Mouse (Mus musculus): ENCODE data around the gene Pecr. TPM values are rescaled to one million over a fixed set of nuclear protein-coding genes. Genes with fewer than 3 reads are reported as not detected.
A peak's percentile ranks its signal among the peaks of the same experiment; 100 is the strongest.
"Not testable (repeated sequence)": the region's sequence is repeated elsewhere in the genome, so short reads cannot be mapped to it uniquely, and the experiment has no call there.

Gene Pecr
- total and polyA plus RNA-seq, 3 experiments: 17.6 to 24.8 (median 21.3) TPM

- no peak overlapping the region for H3K9ac ChIP-seq (ENCODE audit: insufficient read depth, low read depth)
- H3K4me2 ChIP-seq (ENCODE audit: insufficient read depth, low read depth, poor library complexity, severe bottlenecking): no peak overlapping the region
- no peak for TF ChIP-seq CHD1 (IDR thresholded peaks at IDR 0.05; ENCODE audit: low read depth, low read length)
- no peak for TF ChIP-seq CTCF (conservative IDR thresholded peaks at IDR 0.05 in 1 of 2, IDR thresholded peaks at IDR 0.05 in 1 of 2; ENCODE audit: low read depth in 2 of 2, low read length in 2 of 2)
- TF ChIP-seq NRF1 (IDR thresholded peaks at IDR 0.05; ENCODE audit: low read depth, low read length): no peak
- TF ChIP-seq ZC3H11A (IDR thresholded peaks at IDR 0.05; ENCODE audit: low read depth, low read length): no peak
- TF ChIP-seq PAX5 (IDR thresholded peaks at IDR 0.05; ENCODE audit: low read length): no peak
- no peak for TF ChIP-seq SMC3 (IDR thresholded peaks at IDR 0.05; ENCODE audit: low read depth, low read length)
- TF ChIP-seq UBTF (IDR thresholded peaks at IDR 0.05; ENCODE audit: low read depth, low read length): no peak
- H3K79me2 ChIP-seq (replicated peaks; ENCODE audit: control insufficient read depth, extremely low read depth, insufficient read depth, poor library complexity, severe bottlenecking): no peaks in the 10 kb centered on the region
- H3K27ac ChIP-seq (ENCODE audit: insufficient read depth, low read depth): no peak overlapping the region
- in situ Hi-C loops (cut with MboI; ENCODE audit: low pct_ligation_motif_present, low pct_unique_long_range_greater_than_20kb, low sequenced_read_pairs): no loop called here
- no peaks in the 10 kb centered on the region for H3K9me3 ChIP-seq (replicated peaks; ENCODE audit: low read length)
- H3K27me3 ChIP-seq (replicated peaks): no peaks in the 10 kb centered on the region
- peaks cover 3 to 30% of the 10 kb centered on the region in 2 experiments; a peak in 3 of 4 replicates for H3K4me1 ChIP-seq (ENCODE audit: control insufficient read depth in 1 of 2, insufficient read depth in 2 of 2)
- no peaks in the 10 kb centered on the region for H3K36me3 ChIP-seq (replicated peaks in 1 of 2; ENCODE audit: control insufficient read depth in 1 of 2, insufficient read depth in 1 of 2, low read length in 1 of 2)
- no peak overlapping the region for H3K4me3 ChIP-seq (replicated peaks in 1 of 3; ENCODE audit: low read depth in 2 of 3, low read length in 2 of 3, poor library complexity in 1 of 3)
- dilution Hi-C loops (cut with MboI; ENCODE audit: extremely low pct_ligation_motif_present, extremely low pct_unique_long_range_greater_than_20kb, low sequenced_read_pairs): no loop called here
- DNase-seq (ENCODE audit: extremely low read depth): no peak
These were observed 41.5 kb downstream of the Pecr start for GRCm38 (mm10) chr1:72242581-72243143.

GRCm38 (mm10) chr1:72239113-72239512 lies 45.0 kb downstream of the Pecr start:
- H3K36me3 ChIP-seq (replicated peaks in 1 of 2; ENCODE audit: control insufficient read depth in 1 of 2, insufficient read depth in 1 of 2, low read length in 1 of 2); H3K4me2 ChIP-seq (ENCODE audit: insufficient read depth, low read depth, poor library complexity, severe bottlenecking); DNase-seq (ENCODE audit: extremely low read depth); in situ Hi-C loops (cut with MboI; ENCODE audit: low pct_ligation_motif_present, low pct_unique_long_range_greater_than_20kb, low sequenced_read_pairs); H3K79me2 ChIP-seq (replicated peaks; ENCODE audit: control insufficient read depth, extremely low read depth, insufficient read depth, poor library complexity, severe bottlenecking); H3K9ac ChIP-seq (ENCODE audit: insufficient read depth, low read depth); H3K9me3 ChIP-seq (replicated peaks; ENCODE audit: low read length); dilution Hi-C loops (cut with MboI; ENCODE audit: extremely low pct_ligation_motif_present, extremely low pct_unique_long_range_greater_than_20kb, low sequenced_read_pairs); H3K27ac ChIP-seq (ENCODE audit: insufficient read depth, low read depth); H3K4me3 ChIP-seq (replicated peaks in 1 of 3; ENCODE audit: low read depth in 2 of 3, low read length in 2 of 3, poor library complexity in 1 of 3): not testable (repeated sequence)
- Histone ChIP-seq H3K27me3 (replicated peaks) (peaks cover 16% of the 10 kb centered on the region), H3K4me1 (ENCODE audit: control insufficient read depth in 1 of 2, insufficient read depth in 2 of 2) (peaks cover 3 to 43% of the 10 kb centered on the region in 2 experiments)
- TF ChIP-seq TBP (conservative IDR thresholded peaks at IDR 0.05; ENCODE audit: low read depth, low read length): 0 out of 2 replicates have a peak, but pooled peaks have one; percentile 55

- Histone ChIP-seq H3K36me3 (replicated peaks in 1 of 2; ENCODE audit: control insufficient read depth in 1 of 2, insufficient read depth in 1 of 2, low read length in 1 of 2) (no peaks in the 10 kb centered on the region), H3K4me1 (ENCODE audit: control insufficient read depth in 1 of 2, insufficient read depth in 2 of 2) (peaks cover 12 to 41% of the 10 kb centered on the region in 2 experiments), H3K27me3 (replicated peaks) (peaks cover 16% of the 10 kb centered on the region), H3K9me3 (replicated peaks; ENCODE audit: low read length) (no peaks in the 10 kb centered on the region), H3K79me2 (replicated peaks; ENCODE audit: control insufficient read depth, extremely low read depth, insufficient read depth, poor library complexity, severe bottlenecking) (no peaks in the 10 kb centered on the region), H3K4me3 (replicated peaks in 1 of 3; ENCODE audit: low read depth in 2 of 3, low read length in 2 of 3, poor library complexity in 1 of 3) (peak overlapping the region; percentile 2 to 19 (median 17)), H3K9ac (ENCODE audit: insufficient read depth, low read depth) (peak overlapping the region; percentile 14), H3K27ac (ENCODE audit: insufficient read depth, low read depth) (peak overlapping the region; percentile 76), H3K4me2 (ENCODE audit: insufficient read depth, low read depth, poor library complexity, severe bottlenecking) (peak overlapping the region; percentile 56)
- TF ChIP-seq ELF1 (IDR thresholded peaks at IDR 0.05; ENCODE audit: low read depth, low read length): peak; percentile 28; the same call in 1 of the 2 replicates
- 0 out of 2 replicates have a peak, but pooled peaks have one; percentile 6 for TF ChIP-seq ZNF384 (IDR thresholded peaks at IDR 0.05; ENCODE audit: low read depth, low read length)
- TF ChIP-seq MEF2A (IDR thresholded peaks at IDR 0.05; ENCODE audit: borderline replicate concordance, low read depth, low read length): 0 out of 2 replicates have a peak, but pooled peaks have one; percentile 47
- TF ChIP-seq ETS1 (conservative IDR thresholded peaks at IDR 0.05; ENCODE audit: low read depth, low read length): no peak
- dilution Hi-C loops (cut with MboI; ENCODE audit: extremely low pct_ligation_motif_present, extremely low pct_unique_long_range_greater_than_20kb, low sequenced_read_pairs): no loop called here
- in situ Hi-C loops (cut with MboI; ENCODE audit: low pct_ligation_motif_present, low pct_unique_long_range_greater_than_20kb, low sequenced_read_pairs): no loop called here
- peak; percentile 33 for DNase-seq (ENCODE audit: extremely low read depth)
These were observed 46.0 kb downstream of the Pecr start for GRCm38 (mm10) chr1:72238016-72238580.

Measured in CH12.LX (cell line).